Comparison of ENCODE assay signal across 9 mouse cellular contexts in genomic region chr11:88618005-88618501, GRCm38 (mm10).
DNase-seq lines count a peak whose midpoint lies in the region; ATAC-seq and TF ChIP-seq lines count a peak whose summit lies in the region.
"Had no signal": no experiment of that assay in that cellular context is flagged by ENCODE, and none has a peak within 500 bp of the region (broad histone marks: within the 10 kb centered on the region; RNA-seq: fewer than 3 reads in every experiment).

No protein-coding gene starts in this region.

- TF ChIP-seq CTCF in layer of hippocampus, adult 2 months (conservative IDR thresholded peaks at IDR 0.05) = no peak
- no peak for TF ChIP-seq CTCF in kidney, adult 2 months (conservative IDR thresholded peaks at IDR 0.05; ENCODE audit: insufficient read depth, insufficient read length, low read depth, low read length)

- H3K36me3 ChIP-seq in forebrain, embryonic 13.5 days (ENCODE audit: poor library complexity, severe bottlenecking) = peaks cover 4% of the 10 kb centered on the region; the same call in 1 of the 2 replicates
- no peaks in the 10 kb centered on the region for H3K36me3 ChIP-seq in kidney, adult 2 months (ENCODE audit: control insufficient read depth, insufficient read depth, low read length)
- H3K36me3 ChIP-seq in midbrain, embryonic 14.5 days (ENCODE audit: control insufficient read depth, insufficient read depth, low read length) = no peaks in the 10 kb centered on the region
- peaks cover 5% of the 10 kb centered on the region; the same call in 1 of the 2 replicates for H3K36me3 ChIP-seq in heart, embryonic 12.5 days
- H3K36me3 ChIP-seq: embryonic facial prominence, embryonic 13.5 days had no signal

- H3K4me3 ChIP-seq in layer of hippocampus, adult 2 months = no peak overlapping the region
- H3K4me3 ChIP-seq in forebrain, embryonic 13.5 days = no peak overlapping the region
- H3K4me3 ChIP-seq in kidney, adult 2 months (ENCODE audit: insufficient read depth, low read depth, low read length) = no peak overlapping the region
- no peak overlapping the region for H3K4me3 ChIP-seq in midbrain, embryonic 14.5 days (replicated peaks; ENCODE audit: low read depth, low read length)
- no peak overlapping the region for H3K4me3 ChIP-seq in heart, embryonic 12.5 days
- H3K4me3 ChIP-seq: embryonic facial prominence, embryonic 13.5 days had no signal

- peak; percentile 19; the same call in 1 of the 2 replicates for ATAC-seq in forebrain, embryonic 13.5 days
- no peak for ATAC-seq in midbrain, embryonic 14.5 days (ENCODE audit: low FRiP score, low TSS enrichment)
- ATAC-seq in heart, embryonic 12.5 days (ENCODE audit: insufficient number of reproducible peaks, low FRiP score) = no peak

- peaks cover 86% of the 10 kb centered on the region for H3K4me1 ChIP-seq in forebrain, embryonic 13.5 days
- peaks cover 69% of the 10 kb centered on the region for H3K4me1 ChIP-seq in kidney, adult 2 months (ENCODE audit: control insufficient read depth, insufficient read depth, low read length)
- peaks cover 39% of the 10 kb centered on the region for H3K4me1 ChIP-seq in midbrain, embryonic 14.5 days (ENCODE audit: control insufficient read depth, insufficient read depth, low read length)
- peaks cover 80% of the 10 kb centered on the region for H3K4me1 ChIP-seq in heart, embryonic 12.5 days (replicated peaks)

- H3K4me2 ChIP-seq in forebrain, embryonic 13.5 days = peak overlapping the region; percentile 19
- no peak overlapping the region for H3K4me2 ChIP-seq in midbrain, embryonic 14.5 days (ENCODE audit: low read length)
- no peak overlapping the region for H3K4me2 ChIP-seq in heart, embryonic 12.5 days
- H3K4me2 ChIP-seq: embryonic facial prominence, embryonic 13.5 days had no signal

- no peak for TF ChIP-seq POLR2A in kidney, adult 2 months (IDR thresholded peaks at IDR 0.05; ENCODE audit: low read depth, low read length)

- 30% methylated on average over 16 of the region's 16 CpGs for WGBS in forebrain, embryonic 13.5 days
- 26% methylated on average over 16 of the region's 16 CpGs for WGBS in kidney, adult 2 months
- 67% methylated on average over 16 of the region's 16 CpGs for WGBS in midbrain, embryonic 14.5 days
- WGBS in heart, embryonic 12.5 days = 78% methylated on average over 16 of the region's 16 CpGs

- peak overlapping the region; percentile 83 for H3K27ac ChIP-seq in layer of hippocampus, adult 2 months
- peak overlapping the region; percentile 89 for H3K27ac ChIP-seq in forebrain, embryonic 13.5 days
- peak overlapping the region; percentile 5; the same call in 1 of the 2 replicates for H3K27ac ChIP-seq in kidney, adult 2 months (ENCODE audit: insufficient read depth, low read depth, low read length)
- H3K27ac ChIP-seq in midbrain, embryonic 14.5 days (replicated peaks; ENCODE audit: low read depth, low read length) = peak overlapping the region; percentile 52
- H3K27ac ChIP-seq in heart, embryonic 12.5 days (ENCODE audit: poor library complexity, severe bottlenecking) = no peak overlapping the region
- H3K27ac ChIP-seq: embryonic facial prominence, embryonic 13.5 days had no signal

- no peaks in the 10 kb centered on the region for H3K27me3 ChIP-seq in forebrain, embryonic 13.5 days
- H3K27me3 ChIP-seq in kidney, adult 2 months (replicated peaks; ENCODE audit: control insufficient read depth, insufficient read depth, low read length) = no peaks in the 10 kb centered on the region
- no peaks in the 10 kb centered on the region for H3K27me3 ChIP-seq in midbrain, embryonic 14.5 days (ENCODE audit: control insufficient read depth, insufficient read depth, low read length)
- no peaks in the 10 kb centered on the region for H3K27me3 ChIP-seq in heart, embryonic 12.5 days (replicated peaks)
- H3K27me3 ChIP-seq: embryonic facial prominence, embryonic 13.5 days had no signal

- no peak overlapping the region for H3K9ac ChIP-seq in forebrain, embryonic 13.5 days
- no peak overlapping the region for H3K9ac ChIP-seq in midbrain, embryonic 14.5 days (replicated peaks; ENCODE audit: low read length)
- no peak overlapping the region for H3K9ac ChIP-seq in heart, embryonic 12.5 days
- H3K9ac ChIP-seq: embryonic facial prominence, embryonic 13.5 days had no signal

- DNase-seq in layer of hippocampus, adult 2 months (ENCODE audit: low spot score in 2 of 2) = no peak
- DNase-seq in layer of hippocampus, postnatal 10 days (ENCODE audit: low spot score in 2 of 2) = no peak
- peak; percentile 91 for DNase-seq in kidney, adult 2 months
- no peak for DNase-seq in midbrain, embryonic 14.5 days
- DNase-seq in left cerebral cortex, adult 18-20 months (ENCODE audit: low spot score in 2 of 2) = no peak
- DNase-seq in frontal cortex, adult 2 months (ENCODE audit: extremely low spot score in 1 of 2, low spot score in 1 of 2) = no peak

- H3K9me3 ChIP-seq in forebrain, embryonic 13.5 days (replicated peaks) = no peaks in the 10 kb centered on the region
- no peaks in the 10 kb centered on the region for H3K9me3 ChIP-seq in midbrain, embryonic 14.5 days (ENCODE audit: control insufficient read depth, low read length)
- H3K9me3 ChIP-seq in heart, embryonic 12.5 days (replicated peaks) = no peaks in the 10 kb centered on the region
- H3K9me3 ChIP-seq: embryonic facial prominence, embryonic 13.5 days had no signal
